Mouse (Mus musculus): Measurements from ENCODE around the gene Gm45618.

DNA sequence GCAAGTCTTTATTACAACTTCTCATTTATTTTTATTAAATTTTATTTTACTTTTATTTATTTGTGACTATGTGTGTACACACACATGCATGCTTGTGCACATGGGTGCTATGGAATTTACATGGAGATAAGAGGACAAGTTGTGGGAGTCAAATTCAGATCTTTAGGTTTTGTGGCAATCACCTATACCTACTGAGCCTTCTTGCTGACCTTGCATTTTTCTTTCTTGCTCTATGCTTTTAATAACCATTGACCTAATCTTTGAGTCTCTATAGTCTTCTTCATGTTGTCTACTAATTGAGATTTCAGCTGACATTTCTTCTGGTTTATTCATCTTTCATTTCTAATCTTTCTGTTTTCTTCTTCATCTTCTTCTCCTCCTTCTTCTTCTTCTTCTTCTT is 28.1 kb upstream of the Gm45618 start:
- no peak for TF ChIP-seq CTCF (IDR thresholded peaks at IDR 0.05; ENCODE audit: borderline replicate concordance, control insufficient read depth, extremely low read depth, insufficient read depth, low read length, poor library complexity)
- no peak for TF ChIP-seq POLR2A (IDR thresholded peaks at IDR 0.05; ENCODE audit: control insufficient read depth, extremely low read depth, insufficient read depth, low read length, poor library complexity)

All from thymus, adult 2 months (tissue).